Mouse (Mus musculus) c-Kit-positive CD71-positive TER-119-negative erythroid progenitor cells, embryonic 14.5 days (primary cell): ENCODE measurements around the gene Lpcat2b.
"Not testable (repeated sequence)": the region's sequence is repeated elsewhere in the genome, so short reads cannot be mapped to it uniquely, and the experiment has no call there.

Experiments
- DNase-seq: peaks from one replicate; pipeline ENCODE4 v3.0.0-alpha.2; 2013; ENCODE audit warnings: low read depth

The Lpcat2b gene

GRCm38 (mm10) chr5:107431249-107431648 lies at the start of gene Lpcat2b:
Gene Lpcat2b, plus strand, starts transcription at chr5:107431549.
- DNase-seq: no peak

DNA sequence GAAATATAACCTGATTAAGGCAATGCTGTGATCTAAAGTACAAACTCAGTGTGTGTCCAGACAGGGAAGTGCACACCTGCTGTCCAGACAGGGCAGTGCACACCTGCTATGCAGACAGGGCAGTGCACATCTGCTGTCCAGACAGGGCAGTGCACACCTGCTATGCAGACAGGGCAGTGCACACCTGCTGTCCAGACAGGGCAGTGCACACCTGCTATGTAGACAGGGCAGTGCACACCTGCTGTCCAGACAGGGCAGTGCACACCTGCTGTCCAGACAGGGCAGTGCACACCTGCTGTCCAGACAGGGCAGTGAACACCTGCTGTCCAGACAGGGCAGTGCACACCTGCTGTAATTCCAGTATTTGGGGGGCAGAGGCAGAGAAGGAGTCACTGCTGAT lies 44.9 kb upstream of the Lpcat2b start:
- DNase-seq: not testable (repeated sequence)

GRCm38 (mm10) chr5:107387788-107388187 lies 43.6 kb upstream of the Lpcat2b start:
- no peak for DNase-seq

DNA sequence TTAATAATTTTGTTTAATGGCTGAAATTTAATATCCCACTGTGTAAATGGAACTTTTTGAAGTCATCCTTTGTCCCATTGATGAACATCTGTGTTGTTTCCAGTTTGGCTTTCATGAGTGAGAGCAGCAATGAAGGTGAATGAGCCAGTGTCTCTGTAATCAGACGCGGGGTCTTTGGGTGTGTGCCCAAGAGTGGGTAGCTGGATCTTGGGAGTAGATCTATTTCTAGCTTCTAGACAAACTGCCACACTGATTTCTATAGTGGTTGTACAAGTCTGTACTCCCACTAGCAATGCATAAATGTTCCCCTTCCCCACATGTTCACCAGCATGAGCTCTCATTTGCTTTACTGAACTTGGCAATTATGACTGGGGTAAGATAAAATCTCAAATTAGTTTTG lies 42.0 kb upstream of the Lpcat2b start:
- no peak for DNase-seq

DNA sequence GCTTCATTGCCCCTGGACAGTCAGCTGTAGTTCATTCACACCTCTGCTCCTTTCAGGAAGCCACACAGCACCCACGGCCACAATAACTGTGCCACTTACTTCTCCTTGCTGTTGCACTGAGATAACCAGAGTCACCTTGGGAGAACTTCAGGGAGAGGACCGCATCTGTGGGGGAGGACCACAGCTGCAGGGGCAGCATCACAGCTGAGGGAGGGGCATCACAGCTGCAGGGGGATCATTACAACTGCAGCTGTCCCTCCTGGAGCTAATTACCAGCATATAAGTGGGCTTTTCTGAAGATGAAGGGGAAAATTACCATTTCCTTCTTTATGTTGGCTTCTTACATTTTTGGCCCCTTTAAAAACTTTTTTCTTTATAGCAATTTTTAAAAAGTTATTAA lies 36.9 kb upstream of the Lpcat2b start:
- no peak for DNase-seq

DNA sequence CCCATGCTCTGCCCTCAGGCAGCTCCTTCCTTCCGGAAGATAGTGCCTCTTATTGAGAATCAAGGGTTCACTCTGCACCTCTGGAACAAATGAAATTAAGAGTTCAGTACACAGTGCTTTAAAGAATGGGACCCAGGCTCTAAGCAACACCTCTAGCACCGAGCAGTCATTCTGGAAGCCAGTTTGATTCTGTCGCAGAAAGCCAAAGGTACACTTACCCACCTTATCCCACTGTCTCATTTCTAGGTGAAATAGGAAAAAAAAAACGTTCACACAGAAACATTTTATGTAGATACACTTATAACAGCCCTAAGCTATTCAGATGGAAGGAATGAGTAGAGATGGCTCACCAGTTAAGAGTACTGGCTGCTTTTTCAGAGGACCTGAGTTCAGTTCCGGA lies 28.9 kb upstream of the Lpcat2b start, which contains the start of gene Ephx4:
TSS of gene Ephx4 (plus strand) at position 301 of the 400 bp plus-strand sequence.
- DNase-seq: no peak

DNA sequence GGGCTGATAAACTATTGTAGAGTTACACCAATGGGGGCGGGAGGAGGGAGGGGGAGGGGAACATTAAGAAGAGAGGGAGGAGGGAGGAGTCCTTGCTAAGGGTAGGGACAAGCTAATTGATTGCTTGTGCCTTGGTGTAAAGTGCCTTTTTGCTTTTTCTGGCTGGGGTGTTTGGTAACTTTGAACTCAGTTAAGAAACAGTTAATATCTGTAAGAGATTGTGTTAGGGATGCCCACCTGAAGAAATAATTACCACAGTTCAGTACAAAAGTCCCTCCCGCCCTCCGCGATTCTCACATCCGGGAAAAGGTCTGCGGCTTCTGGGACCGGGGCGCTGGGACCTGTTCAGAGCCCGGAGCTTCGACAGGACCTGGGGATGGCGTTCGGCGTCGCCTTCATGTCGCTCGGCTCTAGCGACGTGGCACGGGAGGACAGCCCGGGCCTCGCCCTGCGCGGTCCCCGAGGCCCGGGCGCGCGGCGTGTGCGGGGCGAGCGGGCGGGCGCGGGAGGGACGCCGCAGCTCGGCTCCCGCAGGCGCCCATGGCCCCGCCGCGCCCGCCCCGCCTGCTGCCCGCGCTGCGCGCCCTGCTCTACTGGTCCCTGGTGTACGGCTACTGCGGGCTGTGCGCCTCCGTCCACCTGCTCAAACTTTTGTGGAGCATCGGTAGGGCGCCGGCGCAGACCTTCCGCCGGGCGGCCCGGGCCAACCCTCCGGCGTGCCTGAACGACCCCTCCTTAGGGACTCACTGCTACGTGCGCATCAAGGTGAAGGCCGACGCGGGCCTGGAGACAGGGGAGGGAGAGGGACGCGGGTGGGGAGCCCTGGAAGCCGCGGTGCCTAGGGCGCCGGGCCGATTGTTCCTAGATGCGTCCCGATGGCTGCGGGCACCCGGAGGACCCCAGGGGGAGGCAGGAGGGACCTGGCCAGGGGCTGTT lies 28.1 kb upstream of the Lpcat2b start:
- peak; percentile 14 for DNase-seq

DNA sequence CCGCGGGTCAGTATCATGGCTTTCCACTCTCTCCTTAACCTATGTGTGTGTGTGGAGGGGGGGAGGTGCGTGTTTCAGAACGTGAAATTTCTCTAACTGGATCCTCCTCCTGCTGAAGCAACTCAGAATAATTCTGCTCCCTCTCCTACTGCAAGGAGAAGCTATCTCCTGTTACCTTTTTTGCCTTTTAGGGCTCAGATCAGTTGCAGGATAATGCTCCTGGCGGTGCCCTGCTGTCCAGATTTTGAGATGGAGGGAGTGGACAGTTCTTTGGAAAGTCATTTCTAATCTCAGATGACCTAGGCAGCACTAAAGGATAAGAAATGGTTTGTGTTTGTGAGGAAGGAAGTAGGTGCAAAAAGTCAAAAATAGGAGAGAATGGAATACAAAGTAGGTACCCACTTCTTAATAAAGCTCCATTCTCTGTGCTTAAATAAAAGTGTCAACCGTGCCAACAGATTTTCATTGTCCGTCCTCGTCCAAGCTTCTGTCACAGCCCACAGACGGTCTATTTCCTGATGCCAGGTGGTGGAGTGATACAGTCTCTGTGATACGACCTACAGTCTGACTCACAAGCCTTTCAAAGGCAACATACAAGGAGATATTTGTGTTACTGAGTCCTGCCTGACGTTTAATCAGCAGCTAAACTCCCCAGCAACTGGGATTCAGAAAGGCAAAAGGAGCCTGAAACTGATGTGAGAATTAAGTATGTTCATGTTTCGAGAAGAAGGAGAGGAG lies 27.2 kb upstream of the Lpcat2b start:
- no peak for DNase-seq

GRCm38 (mm10) chr5:107405361-107405760 lies 26.0 kb upstream of the Lpcat2b start:
- DNase-seq: no peak

GRCm38 (mm10) chr5:107410305-107410704 lies 21.0 kb upstream of the Lpcat2b start:
- DNase-seq: no peak

DNA sequence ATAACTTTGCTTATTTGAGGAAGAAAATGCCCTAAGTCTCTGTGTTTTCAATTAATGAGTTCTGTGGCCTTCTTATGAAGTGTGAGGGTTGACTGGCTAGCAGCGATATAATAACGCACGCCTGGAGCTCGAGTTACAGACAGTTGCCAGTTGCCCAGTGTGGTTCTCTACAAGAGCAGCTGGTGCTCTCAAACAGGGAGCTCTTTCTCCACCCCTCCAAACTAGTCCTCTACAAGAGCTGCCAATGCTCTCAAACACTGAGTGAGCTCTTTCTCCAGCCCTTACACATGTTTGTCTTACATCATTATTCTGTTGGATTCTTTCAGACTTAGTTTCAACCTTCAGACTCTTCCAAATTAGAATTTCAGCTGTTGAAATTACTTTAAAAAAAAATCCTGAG lies 20.0 kb upstream of the Lpcat2b start:
- DNase-seq: no peak

- DNase-seq: no peak
Measured at GRCm38 (mm10) chr5:107412285-107412684, 19.1 kb upstream of the Lpcat2b start.

DNA sequence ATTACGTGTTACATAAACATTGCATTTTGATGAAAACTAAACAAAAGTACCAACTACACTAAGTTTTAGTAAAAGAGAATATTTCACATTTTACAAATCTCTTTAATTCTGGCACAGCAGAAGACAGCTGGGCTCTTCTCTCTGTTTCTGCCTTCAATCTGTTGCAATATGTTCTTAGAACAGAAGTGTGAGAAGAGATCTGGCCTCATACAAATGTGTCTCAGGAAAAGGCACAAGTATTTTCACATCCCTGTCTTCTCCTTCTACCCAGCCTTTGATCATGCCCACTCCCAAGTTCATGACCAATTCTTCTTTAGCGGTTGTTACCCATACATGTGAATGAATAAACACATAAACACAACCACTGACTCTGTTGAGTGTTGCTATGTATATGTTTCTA lies 16.3 kb upstream of the Lpcat2b start:
- no peak for DNase-seq

GRCm38 (mm10) chr5:107421676-107422075 lies 9.7 kb upstream of the Lpcat2b start:
- DNase-seq: no peak

- no peak for DNase-seq
Measured at GRCm38 (mm10) chr5:107434001-107434400, 2.7 kb downstream of the Lpcat2b start.

- DNase-seq: no peak
Measured at GRCm38 (mm10) chr5:107436185-107436584, 4.8 kb downstream of the Lpcat2b start.

GRCm38 (mm10) chr5:107436587-107437209 lies 5.3 kb downstream of the Lpcat2b start:
- no peak for DNase-seq

DNA sequence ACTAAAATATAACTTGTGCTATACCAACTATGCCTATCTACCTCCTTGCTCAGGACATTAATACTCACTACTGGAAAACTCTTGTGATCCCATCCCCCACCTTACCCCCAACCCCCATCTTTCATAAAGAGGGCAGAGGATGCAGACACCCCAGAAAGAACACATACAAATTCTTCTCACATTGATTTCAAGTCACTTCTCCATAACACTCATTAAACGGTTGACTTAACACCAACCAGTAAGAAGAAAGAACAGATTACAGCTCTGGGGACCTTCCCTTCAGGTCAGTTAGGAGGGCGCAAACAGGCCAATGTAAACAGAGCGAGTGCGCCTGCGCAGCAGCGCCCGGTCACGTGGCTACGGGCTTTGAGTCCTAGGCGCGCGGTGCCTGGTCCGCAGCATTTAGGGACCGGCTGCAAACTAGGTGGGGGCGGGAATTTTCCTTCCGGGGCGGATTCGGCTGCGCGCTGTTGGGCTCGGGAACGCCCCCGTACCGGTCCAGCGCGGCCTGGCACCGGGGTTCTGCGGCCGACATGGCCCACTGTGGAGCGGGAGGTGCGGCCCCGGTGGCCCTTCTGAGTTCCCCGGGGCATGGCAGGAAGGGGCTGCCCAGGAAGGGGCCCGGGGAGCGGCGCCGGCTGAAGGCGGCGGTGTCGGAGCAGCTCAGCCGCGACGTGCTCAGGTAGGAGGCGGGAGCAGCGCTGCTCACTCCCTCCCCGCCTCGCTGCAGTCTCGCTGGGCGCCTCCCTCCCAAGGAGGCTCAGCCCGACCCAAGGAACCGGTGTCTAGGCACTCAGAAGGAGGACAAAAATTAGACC lies 6.3 kb downstream of the Lpcat2b start, which contains the start of gene Btbd8:
TSS of gene Btbd8 (plus strand) at position 534 of the 818 bp plus-strand sequence.
- DNase-seq: peak; percentile 89

- DNase-seq: no peak
Measured at GRCm38 (mm10) chr5:107438353-107438752, 7.0 kb downstream of the Lpcat2b start.

DNA sequence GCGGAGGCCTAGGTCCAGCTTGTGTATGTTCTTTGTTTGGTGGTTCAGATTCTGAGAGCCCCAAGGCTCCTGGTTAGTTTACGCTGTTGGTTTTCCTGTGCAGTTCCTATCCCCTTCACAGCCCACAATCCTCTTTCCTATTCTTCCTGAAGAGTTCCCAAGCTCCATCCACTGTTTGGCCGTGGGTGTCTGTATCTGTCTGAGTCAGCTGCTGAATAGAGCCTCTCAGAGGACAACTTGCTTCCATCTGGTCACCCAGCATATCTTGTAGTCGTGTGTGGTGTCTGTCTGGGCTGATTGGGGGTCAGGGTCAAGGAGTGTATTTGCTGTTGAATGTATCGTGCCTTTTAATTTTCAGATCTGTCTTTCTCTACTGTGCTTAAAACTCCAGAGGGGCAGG lies 10.5 kb downstream of the Lpcat2b start:
- DNase-seq: no peak

- no peak for DNase-seq
Measured at GRCm38 (mm10) chr5:107444251-107444650, 12.9 kb downstream of the Lpcat2b start.

GRCm38 (mm10) chr5:107447977-107448376 lies 16.6 kb downstream of the Lpcat2b start:
- no peak for DNase-seq
